Mouse (Mus musculus) c-Kit-positive CD71-positive TER-119-negative erythroid progenitor cells, embryonic 14.5 days (primary cell): ENCODE data around the gene Nfu1.

Experiments used
- DNase-seq: peaks from one replicate; pipeline ENCODE4 v3.0.0-alpha.2; 2013; ENCODE audit warnings: low read depth

The Nfu1 gene

DNA sequence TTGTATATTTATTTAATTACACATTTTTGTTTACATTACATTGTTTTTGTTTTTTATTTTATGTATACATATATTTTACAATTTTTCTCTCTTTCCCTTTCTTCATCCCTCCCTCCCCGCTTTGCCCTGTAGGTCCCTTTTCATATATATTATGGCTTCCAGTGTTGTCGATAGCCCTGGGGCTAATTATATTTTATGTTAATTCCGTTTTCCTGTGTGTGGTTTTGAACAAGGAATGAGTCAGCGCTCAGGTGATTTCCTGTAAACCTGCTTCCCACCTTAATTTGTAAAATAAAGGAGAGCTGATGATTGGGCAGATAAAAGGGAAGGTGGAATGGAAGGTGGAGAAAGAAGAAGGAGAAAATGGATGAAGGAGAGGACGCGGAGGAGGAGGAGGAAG lies at the start of gene Nfu1:
TSS of gene Nfu1 (plus strand) at position 350 of the 400 bp plus-strand sequence.
- DNase-seq: no peak

GRCm38 (mm10) chr6:86963987-86964685 lies 44.9 kb upstream of the Nfu1 start:
- no peak for DNase-seq

DNA sequence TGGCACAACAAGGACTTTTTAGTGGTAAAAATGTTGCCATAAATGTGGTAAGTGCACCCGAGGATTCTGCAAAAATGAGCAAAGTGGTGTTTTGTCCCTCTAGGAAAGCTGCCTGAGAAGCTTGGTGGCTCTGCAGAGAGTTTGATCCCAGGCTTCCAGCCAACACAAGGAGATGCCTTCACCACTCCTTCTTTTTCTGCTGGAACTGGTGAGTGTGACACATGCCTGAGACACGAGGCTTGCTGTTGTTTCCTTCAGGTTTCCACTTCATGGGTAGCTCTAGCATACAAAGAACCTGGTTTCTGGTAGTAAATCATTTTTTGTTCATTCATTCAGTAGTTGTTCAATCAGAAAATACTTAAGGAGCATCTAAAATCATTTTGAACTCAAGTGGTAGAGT lies 41.9 kb upstream of the Nfu1 start:
- DNase-seq: no peak

GRCm38 (mm10) chr6:86973956-86974355 lies 35.1 kb upstream of the Nfu1 start:
- no peak for DNase-seq

GRCm38 (mm10) chr6:86978156-86978908 lies 30.7 kb upstream of the Nfu1 start:
- no peak for DNase-seq

DNA sequence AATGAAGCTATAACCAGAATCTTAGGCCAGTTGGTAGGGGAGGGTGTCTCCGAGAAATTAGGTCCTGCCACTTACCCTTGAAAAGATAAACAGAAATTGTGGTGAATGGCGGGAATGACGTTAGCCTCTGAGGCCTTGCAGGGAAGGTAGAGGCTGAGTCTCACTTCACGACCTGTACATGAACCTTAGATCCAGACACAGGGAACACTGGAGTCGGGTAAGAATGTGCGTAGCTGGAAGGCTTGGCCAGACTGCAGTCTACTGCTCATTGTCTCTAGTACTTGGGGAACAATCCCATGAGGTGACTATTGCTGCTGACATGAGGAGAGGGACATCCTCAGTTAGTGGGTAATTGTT lies 30.1 kb upstream of the Nfu1 start:
- DNase-seq: no peak

DNA sequence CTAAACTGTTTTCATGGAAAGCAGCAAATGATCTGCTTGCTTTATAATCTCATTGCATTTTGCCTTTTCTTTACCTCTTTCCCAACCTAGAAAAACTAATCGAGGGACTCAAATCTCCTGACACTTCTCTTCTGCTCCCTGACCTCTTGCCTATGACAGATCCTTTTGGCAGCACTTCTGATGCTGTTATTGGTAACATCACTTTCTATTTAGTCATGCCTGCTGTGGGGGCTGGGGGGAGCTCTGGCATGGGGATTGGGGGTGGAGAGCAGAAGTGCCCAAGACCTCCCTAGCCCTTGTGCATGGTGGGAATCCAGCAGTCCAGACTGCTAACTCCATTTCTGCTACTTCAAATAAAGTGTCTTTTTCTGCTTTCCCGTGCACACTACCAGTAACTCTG lies 27.8 kb upstream of the Nfu1 start:
- no peak for DNase-seq

DNA sequence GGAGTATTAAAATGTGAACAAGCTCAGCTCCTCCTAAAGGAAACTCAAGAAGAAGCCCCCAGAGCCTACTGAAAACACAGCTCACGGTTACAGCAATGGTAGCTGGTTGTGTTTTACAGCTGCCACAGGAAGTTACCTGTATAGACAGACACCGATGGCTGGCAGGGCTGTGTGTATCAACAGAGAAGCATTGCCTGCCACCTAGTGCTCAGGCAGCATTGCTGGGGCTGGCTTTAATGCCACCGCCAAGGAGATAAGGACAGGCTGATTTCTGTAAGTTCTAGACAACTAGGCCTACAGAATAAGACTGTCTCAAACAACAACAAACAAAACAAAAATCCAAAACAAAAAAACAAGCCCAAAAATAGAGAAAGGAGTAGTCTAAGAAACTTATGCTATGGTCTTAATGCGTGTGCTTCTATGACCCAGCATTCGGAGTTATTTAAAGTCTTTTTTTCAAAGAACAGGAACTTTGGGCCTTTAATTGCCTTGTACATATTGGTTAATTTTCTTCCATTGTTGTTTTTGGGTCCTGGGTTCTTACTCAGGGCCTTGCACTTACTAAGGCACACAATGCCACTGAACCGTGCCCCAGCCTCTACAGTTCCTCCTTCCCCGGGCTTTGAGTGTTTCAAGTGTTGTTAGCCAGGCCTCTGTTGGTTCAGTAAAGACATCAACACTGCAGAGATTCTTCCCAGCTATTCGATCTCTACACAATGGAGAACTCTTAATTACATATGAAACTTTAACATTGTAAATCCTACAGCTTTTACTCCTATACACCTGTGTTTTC lies 23.5 kb upstream of the Nfu1 start:
- DNase-seq: no peak

DNA sequence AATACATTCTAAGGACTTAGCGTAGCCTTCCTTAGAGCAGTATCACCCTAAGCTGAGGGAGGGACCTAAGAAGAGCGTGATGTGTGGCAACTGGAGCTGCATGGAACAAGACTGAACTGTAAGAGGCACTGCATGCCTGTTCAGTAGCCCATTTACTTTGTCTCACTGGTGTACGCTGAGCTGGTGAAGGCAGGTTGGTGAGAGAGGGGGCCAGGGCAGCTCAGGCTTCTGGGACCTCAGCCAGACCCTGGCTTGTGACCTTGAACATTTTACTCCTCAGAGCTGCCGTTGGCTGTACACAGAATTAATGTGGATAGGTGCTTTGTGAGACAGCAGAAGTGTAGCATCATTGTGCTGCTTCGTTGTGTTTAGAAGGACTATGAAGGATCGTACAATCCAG lies 19.5 kb upstream of the Nfu1 start:
- DNase-seq: no peak

GRCm38 (mm10) chr6:86991041-86991440 lies 18.0 kb upstream of the Nfu1 start:
- no peak for DNase-seq

GRCm38 (mm10) chr6:86992349-86992748 lies 16.7 kb upstream of the Nfu1 start:
- no peak for DNase-seq

DNA sequence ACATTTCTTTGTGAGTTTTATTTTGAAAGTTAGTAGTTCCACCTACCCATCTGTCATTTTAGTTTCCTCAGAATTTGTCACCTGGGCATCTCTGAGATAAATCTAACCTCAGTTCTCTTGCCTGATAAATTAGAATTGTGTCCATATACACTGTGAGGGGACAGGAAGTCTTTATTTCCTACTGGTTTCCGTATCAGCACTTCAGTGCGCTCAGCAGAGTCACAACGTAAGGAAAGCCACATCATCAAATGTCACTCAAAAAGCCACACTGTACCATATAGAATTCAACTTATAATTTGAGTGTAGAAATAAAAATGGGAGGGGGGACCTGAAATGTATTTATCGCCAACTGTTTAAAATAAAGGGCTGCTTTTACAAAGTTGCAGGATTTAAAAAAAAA lies 14.8 kb upstream of the Nfu1 start:
- DNase-seq: no peak

GRCm38 (mm10) chr6:86996629-86997307 lies 12.3 kb upstream of the Nfu1 start:
- no peak for DNase-seq

- no peak for DNase-seq
These were observed 11.7 kb upstream of the Nfu1 start for GRCm38 (mm10) chr6:86997360-86997759.

- no peak for DNase-seq
These were observed 7.0 kb upstream of the Nfu1 start for GRCm38 (mm10) chr6:87001995-87002394.

DNA sequence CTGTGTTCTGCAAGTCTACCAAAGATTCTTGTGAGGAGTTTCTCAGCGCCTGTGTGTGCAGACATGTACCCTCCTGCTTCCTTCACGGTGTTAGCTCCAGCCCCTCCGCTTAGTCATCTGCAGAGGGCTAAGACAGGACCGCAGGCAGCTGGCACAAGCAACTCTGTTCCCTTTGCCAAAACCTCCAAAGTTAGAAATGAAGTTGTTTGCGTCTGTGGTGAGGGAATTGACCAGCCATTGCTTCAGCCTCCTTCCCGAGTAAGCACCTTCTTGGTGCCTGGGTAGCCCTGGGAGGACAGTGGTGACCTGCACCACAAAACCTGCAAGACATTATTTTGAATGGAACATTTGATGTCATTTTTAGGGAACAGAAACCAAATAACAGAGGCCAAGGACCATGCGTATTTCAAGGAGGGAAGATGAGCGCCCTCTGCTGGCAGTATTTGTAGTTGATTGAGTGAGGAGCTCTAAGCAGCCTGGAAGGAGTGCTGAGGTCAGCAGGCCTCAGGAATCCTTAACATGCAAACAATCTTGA lies 6.4 kb upstream of the Nfu1 start:
- peak; percentile 78 for DNase-seq

DNA sequence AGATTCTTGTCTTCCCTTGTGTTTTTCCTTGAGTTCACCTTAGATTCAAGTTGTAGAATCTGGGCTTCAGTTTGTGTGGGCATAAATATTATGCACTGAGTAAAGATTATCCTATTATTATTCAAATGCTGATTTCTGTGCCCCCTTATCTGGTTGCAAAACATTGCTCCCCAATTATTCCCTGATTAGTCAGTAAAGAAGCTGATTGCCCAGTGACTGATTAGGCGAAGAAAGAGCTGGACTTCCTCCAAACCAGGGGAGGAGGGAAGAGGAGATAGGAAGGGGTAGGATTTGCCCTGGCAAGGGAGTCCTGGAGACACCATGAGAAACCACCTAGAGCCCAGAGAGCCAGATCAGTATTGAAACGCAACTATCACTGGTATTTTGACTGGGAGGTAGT lies 4.9 kb upstream of the Nfu1 start:
- no peak for DNase-seq

GRCm38 (mm10) chr6:87005577-87005976 lies 3.5 kb upstream of the Nfu1 start:
- DNase-seq: no peak

- peak; percentile 90 for DNase-seq
These were observed 774 bp downstream of the Nfu1 start for GRCm38 (mm10) chr6:87009692-87010328.

DNA sequence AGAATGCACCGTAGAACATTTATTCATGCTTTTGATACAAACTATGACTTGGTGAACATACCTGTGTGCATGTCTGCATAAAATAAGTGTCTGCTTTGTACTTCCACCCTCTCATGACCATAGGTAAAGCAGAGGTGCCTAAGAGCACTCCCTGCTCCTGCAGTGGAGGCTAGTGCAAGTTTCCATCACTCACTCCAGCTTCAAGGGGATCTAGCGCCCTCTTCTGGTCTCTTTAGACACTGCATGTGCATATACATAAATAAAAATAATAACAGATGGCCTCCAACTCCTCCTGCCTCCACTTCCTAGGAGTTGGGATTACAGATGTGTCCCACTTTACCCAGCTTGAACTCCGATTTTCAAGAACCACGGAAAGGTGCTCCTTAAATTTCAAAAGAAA lies 7.9 kb downstream of the Nfu1 start:
- DNase-seq: peak; percentile 71

- DNase-seq: no peak
These were observed 9.8 kb downstream of the Nfu1 start for GRCm38 (mm10) chr6:87018874-87019273.

GRCm38 (mm10) chr6:87021791-87022190 lies 12.8 kb downstream of the Nfu1 start:
- DNase-seq: no peak
